Mouse (Mus musculus) stomach, embryonic 16.5 days (tissue): Measurements from ENCODE around the gene Akap5. TPM values are rescaled to one million over a fixed set of nuclear protein-coding genes. Genes with fewer than 3 reads are reported as not detected.

Experiments
- ATAC-seq: fragments of 200-750 bp; cut with Nextera tagmentation; 2 replicates; pipeline ENCODE4 v1.8.0; 2017; ENCODE audit warnings: moderate number of reproducible peaks, moderate TSS enrichment; ENCODE audit not compliant: insufficient read depth, low FRiP score
- H3K27ac ChIP-seq: fragments of 300-500 bp; sonication (generic); 2 replicates; pipeline ENCODE4 v1.5.1; 2014; ENCODE audit warnings: low read length
- H3K27me3 ChIP-seq: fragments of 300-500 bp; sonication (generic); 2 replicates; pipeline ENCODE4 v1.6.1; 2014; ENCODE audit warnings: low read length, control low read depth, mixed read lengths; ENCODE audit not compliant: control insufficient read depth, insufficient read depth
- H3K36me3 ChIP-seq: fragments of 300-500 bp; sonication (generic); 2 replicates; pipeline ENCODE4 v1.6.1; 2014; ENCODE audit warnings: low read length; ENCODE audit not compliant: control insufficient read depth, insufficient read depth
- H3K4me1 ChIP-seq: fragments of 300-500 bp; sonication (generic); 2 replicates; pipeline ENCODE4 v1.6.1; 2014; ENCODE audit warnings: low read length, control low read depth, mixed read lengths; ENCODE audit not compliant: control insufficient read depth, insufficient read depth
- H3K4me2 ChIP-seq: fragments of 300-500 bp; sonication (generic); 2 replicates; pipeline ENCODE4 v1.6.1; 2014; ENCODE audit warnings: low read depth, low read length, mixed read lengths
- H3K4me3 ChIP-seq: fragments of 300-500 bp; sonication (generic); replicated peaks from 2 replicates; pipeline ENCODE4 v1.5.1; 2014; ENCODE audit warnings: mild to moderate bottlenecking, low read length
- H3K9ac ChIP-seq: fragments of 300-500 bp; sonication (generic); 2 replicates; pipeline ENCODE4 v1.6.1; 2014; ENCODE audit warnings: low read length
- H3K9me3 ChIP-seq: fragments of 300-500 bp; sonication (generic); replicated peaks from 2 replicates; pipeline ENCODE4 v1.6.1; 2016; ENCODE audit warnings: low read length, control low read depth; ENCODE audit not compliant: control insufficient read depth
- WGBS: fragments of 180-500 bp; shearing (Covaris S2); extraction: QIAGEN DNeasy Blood & Tissue Kit; methylation state at CpG from one replicate; pipeline ENCODE4 v1.1.7; 2014; 5-methylcytosine and 5-hydroxymethylcytosine counted together
- polyA plus RNA-seq: library from polyadenylated mRNA; unstranded; fragments of >200 nt; fragmentation: Nextera tagmentation; extraction: Ambion mirVana; gene quantifications from 2 replicates; pipeline ENCODE4 v1.2.1, GENCODE M21; 2015

The Akap5 gene
- polyA plus RNA-seq, 1 experiment from 2014 or later: 4.8 TPM

DNA sequence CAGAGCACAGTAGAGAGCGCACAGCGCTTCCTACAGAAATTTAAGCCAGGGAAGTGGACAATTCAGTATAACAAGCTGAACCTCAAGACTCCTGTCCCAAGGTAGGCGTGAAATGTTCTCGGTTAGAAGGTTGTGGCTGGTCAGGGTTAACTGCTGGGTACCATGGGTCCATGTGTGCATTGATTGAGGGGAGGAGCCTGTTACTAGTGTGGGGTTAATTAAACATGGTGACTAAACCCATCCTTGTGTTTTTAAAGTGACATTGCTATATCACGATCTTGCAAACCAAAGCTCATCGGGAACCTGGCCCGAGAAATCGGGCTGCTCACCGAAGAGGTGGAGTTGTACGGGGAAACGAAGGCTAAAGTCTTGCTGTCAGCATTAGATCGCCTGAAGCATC, 35.3 kb upstream of the Akap5 start:
- 90% methylated on average over 12 of the region's 12 CpGs for WGBS
- Histone ChIP-seq H3K9ac (no peak overlapping the region), H3K4me1 (no peaks in the 10 kb centered on the region), H3K4me3 (no peak overlapping the region), H3K4me2 (no peak overlapping the region), H3K27ac (no peak overlapping the region), H3K9me3 (no peaks in the 10 kb centered on the region), H3K27me3 (no peaks in the 10 kb centered on the region), H3K36me3 (peaks cover 4% of the 10 kb centered on the region; the same call in 1 of the 2 replicates)
- ATAC-seq: no peak

DNA sequence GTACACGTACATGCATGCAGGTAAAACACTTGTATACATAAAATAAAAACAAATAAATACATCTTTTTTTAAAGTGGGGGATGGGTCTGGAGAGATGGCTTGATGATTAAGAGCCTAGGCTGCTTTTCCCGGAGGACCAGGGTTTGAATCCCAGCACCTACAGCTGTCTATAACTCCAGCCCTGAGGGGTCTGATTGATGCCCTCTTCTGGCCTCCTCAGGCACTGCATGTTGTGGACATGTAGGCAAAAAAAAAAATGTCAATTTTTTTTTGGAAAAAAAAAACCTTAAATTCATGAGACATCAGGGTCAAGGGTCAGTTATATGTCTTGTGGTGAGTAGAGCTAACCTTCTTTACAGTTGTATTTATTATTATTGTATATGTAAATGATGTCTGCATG, 34.4 kb upstream of the Akap5 start:
- no peak overlapping the region for H3K27ac ChIP-seq
- no peaks in the 10 kb centered on the region for H3K9me3 ChIP-seq
- no peak overlapping the region for H3K9ac ChIP-seq
- H3K27me3 ChIP-seq: no peaks in the 10 kb centered on the region
- H3K4me1 ChIP-seq: no peaks in the 10 kb centered on the region
- H3K36me3 ChIP-seq: peaks cover 4% of the 10 kb centered on the region; the same call in 1 of the 2 replicates
- no peak overlapping the region for H3K4me2 ChIP-seq
- no peak for ATAC-seq
- no peak overlapping the region for H3K4me3 ChIP-seq
- 96% methylated on average over 2 of the region's 2 CpGs for WGBS

DNA sequence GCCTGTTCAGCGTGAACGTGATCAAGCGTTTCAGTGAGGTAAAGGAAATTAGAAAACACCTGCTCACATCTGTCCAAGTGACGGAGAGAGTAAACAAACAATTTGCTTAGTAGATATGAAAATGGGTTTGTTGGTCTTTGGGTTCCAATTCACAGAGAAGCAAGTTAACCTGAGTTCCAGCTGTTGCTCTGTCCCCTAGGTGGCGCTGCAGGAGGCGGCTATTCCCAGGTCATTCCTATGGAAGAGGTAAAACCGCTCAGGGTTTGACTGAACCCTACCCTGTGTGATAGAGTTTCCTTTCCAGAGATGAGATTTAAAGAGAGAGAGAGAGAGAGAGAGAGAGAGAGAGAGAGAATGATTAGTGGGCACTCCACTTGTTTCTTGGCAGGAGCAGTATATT, 31.5 kb upstream of the Akap5 start:
- Histone ChIP-seq H3K9ac (no peak overlapping the region), H3K9me3 (no peaks in the 10 kb centered on the region), H3K36me3 (peaks cover 10% of the 10 kb centered on the region; the same call in 1 of the 2 replicates), H3K4me1 (no peaks in the 10 kb centered on the region), H3K4me2 (no peak overlapping the region), H3K27ac (no peak overlapping the region), H3K4me3 (no peak overlapping the region), H3K27me3 (no peaks in the 10 kb centered on the region)
- ATAC-seq: no peak
- WGBS: 53% methylated on average over 7 of the region's 7 CpGs

DNA sequence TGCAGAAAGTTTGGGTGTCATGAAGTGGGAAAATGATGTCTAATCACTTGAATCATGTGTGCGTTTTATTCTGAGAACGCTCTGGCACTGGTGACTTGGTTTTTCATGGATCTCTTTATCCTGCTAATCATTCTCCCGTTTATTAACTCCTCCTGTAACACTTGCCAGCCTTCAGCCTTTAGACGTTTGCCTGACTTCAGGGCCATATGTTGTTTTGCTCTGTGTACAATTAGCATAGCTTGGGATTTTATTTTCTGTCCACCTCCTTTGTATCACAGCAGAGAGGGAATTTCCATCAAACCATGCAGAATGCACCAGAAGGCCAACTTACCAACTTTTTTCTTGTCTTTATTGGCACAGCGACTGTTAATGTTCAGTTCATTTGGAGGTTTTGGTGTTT, 26.9 kb upstream of the Akap5 start:
- no peak for ATAC-seq
- Histone ChIP-seq H3K4me1 (no peaks in the 10 kb centered on the region), H3K36me3 (peaks cover 13% of the 10 kb centered on the region; the same call in 1 of the 2 replicates), H3K4me3 (no peak overlapping the region), H3K4me2 (no peak overlapping the region), H3K9me3 (no peaks in the 10 kb centered on the region), H3K27ac (no peak overlapping the region), H3K27me3 (no peaks in the 10 kb centered on the region), H3K9ac (no peak overlapping the region)
- WGBS: 90% methylated on average over 5 of the region's 5 CpGs

DNA sequence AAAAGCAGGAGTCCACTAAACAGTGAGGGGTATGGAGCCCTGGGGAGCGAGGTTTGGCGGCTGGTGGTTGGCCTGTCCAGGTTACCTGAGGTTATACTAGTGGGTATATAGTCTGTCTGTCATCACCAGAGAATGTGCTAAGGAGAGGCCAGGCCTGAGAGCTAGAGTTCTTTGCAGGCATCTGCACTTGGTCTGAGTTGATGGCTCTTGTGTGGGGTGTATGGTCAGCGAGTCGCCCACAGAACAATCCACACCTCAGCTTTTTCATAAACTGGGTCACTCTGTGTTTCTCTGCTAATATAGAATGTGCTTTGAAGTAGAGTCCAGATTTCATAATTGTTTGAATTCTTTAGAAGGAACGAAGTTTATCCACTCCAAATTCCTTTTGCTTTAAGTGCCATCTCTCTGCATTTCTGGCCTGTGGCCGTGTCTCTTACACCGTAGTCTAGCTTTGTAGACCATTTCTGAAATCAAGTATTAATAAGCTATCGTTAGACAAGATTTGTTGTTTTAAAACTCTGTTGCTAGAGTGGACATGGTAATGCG, 25.3 kb upstream of the Akap5 start:
- no peak overlapping the region for H3K4me2 ChIP-seq
- no peak overlapping the region for H3K27ac ChIP-seq
- ATAC-seq: no peak
- no peaks in the 10 kb centered on the region for H3K9me3 ChIP-seq
- WGBS: 88% methylated on average over 9 of the region's 9 CpGs
- no peak overlapping the region for H3K9ac ChIP-seq
- H3K4me1 ChIP-seq: no peaks in the 10 kb centered on the region
- H3K27me3 ChIP-seq: no peaks in the 10 kb centered on the region
- peaks cover 17% of the 10 kb centered on the region; the same call in 1 of the 2 replicates for H3K36me3 ChIP-seq
- H3K4me3 ChIP-seq: no peak overlapping the region

DNA sequence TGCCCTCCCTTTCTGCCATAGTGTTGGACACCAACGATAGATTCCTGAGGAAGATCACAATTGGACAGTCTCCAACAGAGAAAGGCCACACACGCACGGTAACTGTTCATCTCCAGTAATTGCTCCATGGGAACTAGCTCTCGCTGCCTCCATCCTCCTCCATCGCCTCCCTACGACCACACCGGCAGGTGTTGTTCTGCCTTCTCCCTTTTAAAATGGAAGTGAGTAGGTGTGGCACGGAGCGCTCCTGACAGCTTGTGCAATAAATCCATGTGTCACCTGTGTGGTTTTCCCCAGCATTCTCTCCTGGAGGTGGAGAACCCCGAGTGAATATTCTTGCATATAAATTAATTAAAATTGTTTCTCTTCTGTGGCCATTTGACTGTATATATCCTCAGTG, 24.3 kb upstream of the Akap5 start:
- 87% methylated on average over 10 of the region's 10 CpGs for WGBS
- Histone ChIP-seq H3K4me1 (no peaks in the 10 kb centered on the region), H3K36me3 (peaks cover 17% of the 10 kb centered on the region; the same call in 1 of the 2 replicates), H3K4me3 (no peak overlapping the region), H3K9me3 (no peaks in the 10 kb centered on the region), H3K4me2 (no peak overlapping the region), H3K27me3 (no peaks in the 10 kb centered on the region), H3K27ac (no peak overlapping the region), H3K9ac (no peak overlapping the region)
- ATAC-seq: no peak

DNA sequence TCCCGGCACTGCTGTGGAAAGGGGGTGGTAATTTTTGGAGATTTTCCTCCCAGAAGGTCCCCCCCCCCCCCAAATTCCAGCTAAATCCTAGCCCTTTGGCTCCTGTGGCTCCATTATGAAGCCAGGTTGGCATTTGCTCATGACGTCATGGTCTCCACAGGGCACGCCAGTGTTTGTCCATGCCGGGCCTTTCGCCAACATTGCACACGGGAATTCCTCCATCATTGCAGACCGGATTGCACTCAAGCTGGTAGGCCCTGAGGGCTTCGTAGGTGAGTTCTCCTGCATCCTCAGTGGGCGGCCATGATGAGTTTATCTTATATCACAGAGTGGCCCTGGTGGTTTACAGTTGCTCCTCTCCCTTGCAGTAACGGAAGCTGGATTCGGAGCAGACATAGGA, 21.2 kb upstream of the Akap5 start:
- Histone ChIP-seq H3K9ac (no peak overlapping the region), H3K27ac (no peak overlapping the region), H3K4me3 (no peak overlapping the region), H3K36me3 (peaks cover 11% of the 10 kb centered on the region; the same call in 1 of the 2 replicates), H3K9me3 (no peaks in the 10 kb centered on the region), H3K27me3 (no peaks in the 10 kb centered on the region), H3K4me1 (0 out of 2 replicates have a peak, but pooled peaks cover 8% of the 10 kb centered on the region), H3K4me2 (no peak overlapping the region)
- no peak for ATAC-seq
- WGBS: 83% methylated on average over 11 of the region's 11 CpGs

DNA sequence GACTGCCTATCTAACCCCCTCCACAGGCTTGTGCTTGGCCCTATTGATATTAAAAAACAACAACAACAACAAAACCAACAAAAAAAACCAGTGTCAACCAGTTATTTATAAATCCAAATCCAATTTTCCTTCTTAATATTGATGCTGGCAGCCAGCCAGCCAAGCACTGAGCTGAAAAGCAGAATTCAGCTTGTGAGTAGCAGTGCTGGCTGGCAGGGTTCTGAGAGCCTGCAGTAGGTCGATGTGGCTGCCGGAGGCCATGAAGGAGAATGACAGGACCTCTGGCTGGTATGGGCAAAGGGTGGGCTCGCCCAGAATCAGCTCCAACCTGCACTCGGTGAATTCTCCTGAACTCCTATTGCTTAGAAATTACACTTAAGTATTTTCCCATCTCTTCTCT, 20.5 kb upstream of the Akap5 start:
- H3K4me1 ChIP-seq: 0 out of 2 replicates have a peak, but pooled peaks cover 8% of the 10 kb centered on the region
- no peak overlapping the region for H3K4me3 ChIP-seq
- no peak overlapping the region for H3K27ac ChIP-seq
- no peaks in the 10 kb centered on the region for H3K9me3 ChIP-seq
- no peak for ATAC-seq
- peaks cover 11% of the 10 kb centered on the region; the same call in 1 of the 2 replicates for H3K36me3 ChIP-seq
- no peak overlapping the region for H3K9ac ChIP-seq
- H3K27me3 ChIP-seq: no peaks in the 10 kb centered on the region
- H3K4me2 ChIP-seq: no peak overlapping the region
- 71% methylated on average over 4 of the region's 4 CpGs for WGBS

DNA sequence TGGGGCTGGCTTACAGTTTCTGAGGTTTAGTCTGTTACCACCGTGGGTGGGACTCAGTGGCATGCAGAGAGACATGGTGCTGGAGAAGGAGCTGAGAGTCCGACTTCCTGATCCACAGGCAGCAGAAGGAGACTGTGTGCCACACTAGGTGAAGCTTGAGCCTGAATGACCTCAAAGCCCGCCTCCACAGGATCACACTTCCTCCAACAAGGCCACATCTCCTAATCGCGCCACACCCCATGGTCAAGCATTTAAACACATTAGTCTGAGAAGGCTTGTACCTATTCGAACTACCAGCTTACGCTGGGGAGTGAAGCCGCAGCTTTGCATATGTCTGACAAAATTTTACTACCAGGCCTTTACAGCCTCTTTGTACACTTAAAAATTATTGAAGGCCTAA, 19.6 kb upstream of the Akap5 start:
- Histone ChIP-seq H3K4me2 (no peak overlapping the region), H3K4me1 (0 out of 2 replicates have a peak, but pooled peaks cover 8% of the 10 kb centered on the region), H3K9me3 (no peaks in the 10 kb centered on the region), H3K4me3 (no peak overlapping the region), H3K27ac (no peak overlapping the region), H3K27me3 (no peaks in the 10 kb centered on the region), H3K9ac (no peak overlapping the region), H3K36me3 (peaks cover 11% of the 10 kb centered on the region; the same call in 1 of the 2 replicates)
- WGBS: 85% methylated on average over 8 of the region's 8 CpGs
- no peak for ATAC-seq
